Mouse (Mus musculus) liver, adult 2 months (tissue): ENCODE data around the gene Ctrc.

Experiments used
- CTCF ChIP-seq: fragments of 200-500 bp; IDR thresholded peaks from 2 replicates; pipeline ENCODE4 v1.5.1; 2011; ENCODE audit warnings: low read depth, low read length, control low read depth
- POLR2A ChIP-seq: fragments of 200-500 bp; IDR thresholded peaks from 2 replicates; pipeline ENCODE4 v1.6.1; 2011; ENCODE audit warnings: low read length, control low read depth; ENCODE audit not compliant: insufficient read depth; ENCODE audit errors: extremely low read depth

- no peak for TF ChIP-seq POLR2A
- no peak for TF ChIP-seq CTCF
These were observed 40.3 kb upstream of the Ctrc start for GRCm38 (mm10) chr4:141886385-141886968.
